Mouse (Mus musculus): ENCODE data around the gene Rap1a. TPM values are rescaled to one million over a fixed set of nuclear protein-coding genes. Genes with fewer than 3 reads are reported as not detected.

Gene Rap1a
- polyA plus RNA-seq, 1 experiment from 2014 or later = 100 TPM

Other genes with a start within 250 kb of the Rap1a start
- 34.6 and 34.9 TPM in 2 replicates for gene Ddx20, start 113.8 kb downstream of the Rap1a start, polyA plus RNA-seq (2014; fragmentation: Nextera tagmentation; extraction: Ambion mirVana)
- 1.1 and 1.7 TPM in 2 replicates for gene Inka2, start 96.7 kb downstream of the Rap1a start, polyA plus RNA-seq (2014; fragmentation: Nextera tagmentation; extraction: Ambion mirVana)
- 0.33 TPM in 1 of 2 replicates, not detected in the other for gene Adora3, start 69.5 kb upstream of the Rap1a start, polyA plus RNA-seq (2014; fragmentation: Nextera tagmentation; extraction: Ambion mirVana)
- gene Tmigd3, start 69.6 kb upstream of the Rap1a start, polyA plus RNA-seq (2014; fragmentation: Nextera tagmentation; extraction: Ambion mirVana) = not detected in 2 replicates
- gene I830077J02Rik, start 131.3 kb upstream of the Rap1a start, polyA plus RNA-seq (2014; fragmentation: Nextera tagmentation; extraction: Ambion mirVana) = 1.2 and 1.5 TPM in 2 replicates
- gene Wdr77, start 158.0 kb upstream of the Rap1a start, polyA plus RNA-seq (2014; fragmentation: Nextera tagmentation; extraction: Ambion mirVana) = 137 TPM in 2 replicates
- 417 and 440 TPM in 2 replicates for gene Atp5f1, start 158.8 kb upstream of the Rap1a start, polyA plus RNA-seq (2014; fragmentation: Nextera tagmentation; extraction: Ambion mirVana)
- gene Ovgp1, start 172.4 kb upstream of the Rap1a start, polyA plus RNA-seq (2014; fragmentation: Nextera tagmentation; extraction: Ambion mirVana) = 1.8 and 2.0 TPM in 2 replicates
- 0.29 and 0.39 TPM in 2 replicates for gene Pifo, start 213.3 kb upstream of the Rap1a start, polyA plus RNA-seq (2014; fragmentation: Nextera tagmentation; extraction: Ambion mirVana)
- not detected in 2 replicates for gene Chil5, start 231.5 kb upstream of the Rap1a start, polyA plus RNA-seq (2014; fragmentation: Nextera tagmentation; extraction: Ambion mirVana)

Measured in stomach, embryonic 14.5 days (tissue).